Mouse (Mus musculus) megakaryocyte, embryonic 14.5 days (primary cell): Measurements from ENCODE around the gene Aaed1.

ENCODE experiments used
- FLI1 ChIP-seq: IDR thresholded peaks from 2 replicates; pipeline ENCODE4 v1.6.1; 2012; ENCODE audit warnings: low read length, inconsistent platforms, mixed read lengths
- GATA1 ChIP-seq: IDR thresholded peaks from 3 replicates; pipeline ENCODE4 v1.6.1; 2012; ENCODE audit warnings: mixed read lengths, low read length, inconsistent platforms, borderline replicate concordance

DNA sequence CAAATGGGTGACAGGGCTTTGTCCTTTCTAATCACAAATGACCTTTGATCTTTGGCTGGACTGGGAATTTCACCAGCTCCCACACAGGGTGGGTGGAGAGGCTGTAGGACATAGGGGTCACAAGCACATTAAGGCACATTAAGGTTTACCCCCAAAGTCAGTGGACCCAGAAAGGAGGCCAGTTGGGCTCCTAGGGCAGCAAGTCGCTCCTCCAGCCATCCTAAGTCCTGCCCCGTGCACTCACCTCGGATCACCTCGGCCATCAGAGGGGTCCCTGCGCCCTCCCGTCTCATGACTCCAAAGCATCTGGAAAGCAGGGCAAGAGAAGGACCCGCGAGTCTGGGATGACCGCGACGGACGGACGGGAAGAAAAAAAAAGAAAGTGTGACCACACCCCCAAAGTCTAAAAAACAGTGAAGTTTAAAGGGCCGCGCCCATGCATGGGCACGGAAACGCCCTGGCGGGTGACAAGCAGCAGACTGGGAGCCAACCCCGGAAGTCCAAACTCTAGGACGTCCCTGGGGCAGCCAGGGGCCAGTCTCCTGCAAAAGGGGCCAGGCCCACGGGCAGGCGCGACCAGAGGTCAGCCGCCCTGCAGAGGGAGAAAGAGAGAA, 64.2 kb downstream of the Aaed1 start:
- TF ChIP-seq GATA1 (no peak), FLI1 (no peak)
